Mouse (Mus musculus) neural tube, embryonic 15.5 days (tissue): ENCODE measurements around the gene Taf12. TPM values are rescaled to one million over a fixed set of nuclear protein-coding genes. Genes with fewer than 3 reads are reported as not detected.
A peak's percentile ranks its signal among the peaks of the same experiment; 100 is the strongest.
"Not testable (repeated sequence)": the region's sequence is repeated elsewhere in the genome, so short reads cannot be mapped to it uniquely, and the experiment has no call there.

ENCODE experiments used
- ATAC-seq: fragments of 200-750 bp; cut with Nextera tagmentation; 2 replicates; pipeline ENCODE4 v1.8.0; 2017; ENCODE audit warnings: mild to moderate bottlenecking, moderate TSS enrichment, moderate library complexity; ENCODE audit not compliant: low FRiP score
- H3K27ac ChIP-seq: fragments of 300-500 bp; sonication (generic); replicated peaks from 2 replicates; pipeline ENCODE4 v1.5.1; 2015; ENCODE audit warnings: mild to moderate bottlenecking, inconsistent platforms
- H3K27me3 ChIP-seq: fragments of 300-500 bp; sonication (generic); replicated peaks from 2 replicates; pipeline ENCODE4 v1.6.1; 2015; ENCODE audit warnings: inconsistent platforms
- H3K36me3 ChIP-seq: fragments of 300-500 bp; sonication (generic); 2 replicates; pipeline ENCODE4 v1.6.1; 2015; ENCODE audit warnings: inconsistent platforms
- H3K4me1 ChIP-seq: fragments of 300-500 bp; sonication (generic); 2 replicates; pipeline ENCODE4 v1.6.1; 2015; ENCODE audit warnings: inconsistent platforms
- H3K4me2 ChIP-seq: fragments of 300-500 bp; sonication (generic); 2 replicates; pipeline ENCODE4 v1.6.1; 2015; ENCODE audit warnings: inconsistent platforms, mild to moderate bottlenecking, moderate library complexity
- H3K4me3 ChIP-seq: fragments of 300-500 bp; sonication (generic); replicated peaks from 2 replicates; pipeline ENCODE4 v1.5.1; 2015; ENCODE audit warnings: mild to moderate bottlenecking, inconsistent platforms
- H3K9ac ChIP-seq: fragments of 300-500 bp; sonication (generic); replicated peaks from 2 replicates; pipeline ENCODE4 v1.6.1; 2015; ENCODE audit warnings: mild to moderate bottlenecking, inconsistent platforms
- H3K9me3 ChIP-seq: fragments of 300-500 bp; sonication (generic); replicated peaks from 2 replicates; pipeline ENCODE4 v1.6.1; 2016; ENCODE audit warnings: inconsistent platforms
- WGBS: fragments of 180-500 bp; shearing (Covaris S2); methylation state at CpG from one replicate; pipeline ENCODE4 v1.1.7; 2015; ENCODE audit warnings: mixed read lengths; 5-methylcytosine and 5-hydroxymethylcytosine counted together
- polyA plus RNA-seq: library from polyadenylated mRNA; unstranded; fragments of >200 nt; fragmentation: Nextera tagmentation; extraction: Ambion mirVana; gene quantifications from 2 replicates; pipeline ENCODE4 v1.2.1, GENCODE M21; 2015

Gene Taf12
- polyA plus RNA-seq, 1 experiment from 2014 or later, result 36.5 TPM

GRCm38 (mm10) chr4:132303484-132303883 is 29.3 kb downstream of the Taf12 start:
- H3K9me3 ChIP-seq, H3K9ac ChIP-seq, H3K27ac ChIP-seq, ATAC-seq, H3K27me3 ChIP-seq, H3K36me3 ChIP-seq: not testable (repeated sequence)
- Histone ChIP-seq H3K4me2 (peak overlapping the region; percentile 61), H3K4me1 (peaks cover 12% of the 10 kb centered on the region), H3K4me3 (peak overlapping the region; percentile 40)
- WGBS, result 43% methylated on average over 6 of the region's 6 CpGs

- Histone ChIP-seq H3K9me3 (no peaks in the 10 kb centered on the region), H3K9ac (no peak overlapping the region), H3K27me3 (no peaks in the 10 kb centered on the region), H3K27ac (no peak overlapping the region), H3K4me2 (no peak overlapping the region), H3K4me3 (no peak overlapping the region), H3K4me1 (peaks cover 20% of the 10 kb centered on the region), H3K36me3 (peaks cover 3% of the 10 kb centered on the region)
- ATAC-seq, result no peak
- 89% methylated on average over 8 of the region's 8 CpGs for WGBS
Measured at GRCm38 (mm10) chr4:132305276-132305675, 31.1 kb downstream of the Taf12 start.

GRCm38 (mm10) chr4:132306004-132306403 is 31.8 kb downstream of the Taf12 start:
- no peak for ATAC-seq
- H3K27ac ChIP-seq, result no peak overlapping the region
- 75% methylated on average over 6 of the region's 6 CpGs for WGBS

GRCm38 (mm10) chr4:132308437-132309139 is 34.4 kb downstream of the Taf12 start:
- Histone ChIP-seq H3K27ac (peak overlapping the region; percentile 85), H3K9ac (peak overlapping the region; percentile 79), H3K9me3 (no peaks in the 10 kb centered on the region), H3K4me1 (peaks cover 15% of the 10 kb centered on the region), H3K36me3 (peaks cover 36% of the 10 kb centered on the region), H3K27me3 (no peaks in the 10 kb centered on the region), H3K4me2 (peak overlapping the region; percentile 74), H3K4me3 (peak overlapping the region; percentile 57)
- peak; percentile 94 for ATAC-seq
- WGBS, result under 1% methylated on average over 41 of the region's 41 CpGs

More at GRCm38 (mm10) chr4:132306004-132306403, 31.8 kb downstream of the Taf12 start:
- no peak overlapping the region for H3K4me2 ChIP-seq
- no peaks in the 10 kb centered on the region for H3K9me3 ChIP-seq
- no peak overlapping the region for H3K9ac ChIP-seq
- peaks cover 10% of the 10 kb centered on the region for H3K36me3 ChIP-seq
- no peaks in the 10 kb centered on the region for H3K27me3 ChIP-seq
- H3K4me3 ChIP-seq, result no peak overlapping the region
- peaks cover 24% of the 10 kb centered on the region for H3K4me1 ChIP-seq

GRCm38 (mm10) chr4:132309140-132309848 is 35.1 kb downstream of the Taf12 start:
- H3K36me3 ChIP-seq, result peaks cover 43% of the 10 kb centered on the region
- peaks cover 15% of the 10 kb centered on the region for H3K4me1 ChIP-seq
- H3K27me3 ChIP-seq, result no peaks in the 10 kb centered on the region
- peak overlapping the region; percentile 85 for H3K27ac ChIP-seq
- peak; percentile 23; the same call in 1 of the 2 replicates for ATAC-seq
- peak overlapping the region; percentile 74 for H3K4me2 ChIP-seq
- H3K9ac ChIP-seq, result peak overlapping the region; percentile 79
- H3K4me3 ChIP-seq, result peak overlapping the region; percentile 57
- no peaks in the 10 kb centered on the region for H3K9me3 ChIP-seq
- WGBS, result 0% methylated on average over 15 of the region's 15 CpGs

- WGBS, result 21% methylated on average over 10 of the region's 10 CpGs
- ATAC-seq, result no peak
- Histone ChIP-seq H3K9me3 (no peaks in the 10 kb centered on the region), H3K36me3 (peaks cover 49% of the 10 kb centered on the region), H3K4me1 (peaks cover 15% of the 10 kb centered on the region), H3K27me3 (no peaks in the 10 kb centered on the region), H3K27ac (peak overlapping the region; percentile 85), H3K4me2 (peak overlapping the region; percentile 74), H3K9ac (peak overlapping the region; percentile 79), H3K4me3 (peak overlapping the region; percentile 57)
Measured at GRCm38 (mm10) chr4:132309849-132310472, 35.8 kb downstream of the Taf12 start.

GRCm38 (mm10) chr4:132311209-132311608 is 37.0 kb downstream of the Taf12 start:
- H3K36me3 ChIP-seq, result peaks cover 56% of the 10 kb centered on the region

GRCm38 (mm10) chr4:132311801-132312200 is 37.6 kb downstream of the Taf12 start:
- no peak overlapping the region for H3K27ac ChIP-seq
- H3K9me3 ChIP-seq, result no peaks in the 10 kb centered on the region
- 46% methylated on average over 3 of the region's 3 CpGs for WGBS
- peaks cover 62% of the 10 kb centered on the region for H3K36me3 ChIP-seq
- H3K9ac ChIP-seq, result no peak overlapping the region
- no peak overlapping the region for H3K4me3 ChIP-seq
- H3K27me3 ChIP-seq, result no peaks in the 10 kb centered on the region
- peaks cover 15% of the 10 kb centered on the region for H3K4me1 ChIP-seq
- no peak overlapping the region for H3K4me2 ChIP-seq
- ATAC-seq, result no peak

More at GRCm38 (mm10) chr4:132311209-132311608, 37.0 kb downstream of the Taf12 start:
- Histone ChIP-seq H3K27me3 (no peaks in the 10 kb centered on the region), H3K4me1 (peaks cover 15% of the 10 kb centered on the region), H3K4me3 (no peak overlapping the region), H3K27ac (no peak overlapping the region), H3K4me2 (no peak overlapping the region), H3K9ac (no peak overlapping the region), H3K9me3 (no peaks in the 10 kb centered on the region)
- ATAC-seq, result no peak
- WGBS, result 24% methylated on average over 1 of the region's 1 CpGs

- H3K36me3 ChIP-seq, result peaks cover 67% of the 10 kb centered on the region
Measured at GRCm38 (mm10) chr4:132312627-132313026, 38.5 kb downstream of the Taf12 start.

GRCm38 (mm10) chr4:132315711-132316110 is 41.5 kb downstream of the Taf12 start:
- no peak overlapping the region for H3K9ac ChIP-seq
- H3K27me3 ChIP-seq, result no peaks in the 10 kb centered on the region
- H3K4me3 ChIP-seq, result no peak overlapping the region
- H3K36me3 ChIP-seq, result peaks cover 86% of the 10 kb centered on the region
- H3K27ac ChIP-seq, result no peak overlapping the region
- peaks cover under 1% of the 10 kb centered on the region for H3K4me1 ChIP-seq
- ATAC-seq, result no peak
- 83% methylated on average over 8 of the region's 8 CpGs for WGBS
- H3K9me3 ChIP-seq, result no peaks in the 10 kb centered on the region
- H3K4me2 ChIP-seq, result no peak overlapping the region

More at GRCm38 (mm10) chr4:132312627-132313026, 38.5 kb downstream of the Taf12 start:
- Histone ChIP-seq H3K27me3 (no peaks in the 10 kb centered on the region), H3K4me2 (no peak overlapping the region), H3K9me3 (no peaks in the 10 kb centered on the region), H3K9ac (no peak overlapping the region), H3K4me1 (peaks cover 15% of the 10 kb centered on the region), H3K4me3 (no peak overlapping the region), H3K27ac (no peak overlapping the region)
- 85% methylated on average over 5 of the region's 5 CpGs for WGBS
- ATAC-seq, result no peak

- no peak overlapping the region for H3K9ac ChIP-seq
- WGBS, result 74% methylated on average over 5 of the region's 5 CpGs
- peaks cover 42% of the 10 kb centered on the region for H3K36me3 ChIP-seq
- no peak overlapping the region for H3K27ac ChIP-seq
- no peak for ATAC-seq
- H3K4me3 ChIP-seq, result no peak overlapping the region
- no peaks in the 10 kb centered on the region for H3K27me3 ChIP-seq
- H3K4me2 ChIP-seq, result no peak overlapping the region
- no peaks in the 10 kb centered on the region for H3K9me3 ChIP-seq
- H3K4me1 ChIP-seq, result peaks cover 16% of the 10 kb centered on the region
Measured at GRCm38 (mm10) chr4:132326481-132326880, 52.3 kb downstream of the Taf12 start.
